Mouse (Mus musculus): ENCODE measurements at regions not wholly inside any gene's neighbourhood (a gene's known extent, or its start where the extent isn't known, plus 50 kb on each side); places are given as distances from the start of the nearest gene placed in this dataset.

DNA sequence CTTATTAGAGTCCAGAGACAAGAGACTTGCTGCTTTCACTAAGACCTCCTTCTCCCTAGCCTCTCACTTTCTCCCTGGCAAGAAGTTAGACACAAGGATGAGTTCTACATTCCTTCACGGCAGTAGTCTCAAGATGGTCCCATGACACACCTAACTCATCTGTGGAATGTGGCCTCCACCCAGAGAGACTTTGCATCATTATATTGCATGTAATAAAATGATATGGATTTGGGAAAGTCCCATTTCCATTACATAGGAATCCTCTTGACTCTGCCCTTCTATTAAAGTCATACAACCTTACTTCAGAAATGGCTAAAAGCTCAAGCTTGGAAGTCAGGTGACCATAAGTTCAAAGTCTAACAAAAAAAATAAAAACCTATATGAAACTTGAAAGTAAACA, 165.4 kb downstream of the Atp6ap1l start:
- no peak for DNase-seq (ENCODE audit: low spot score in 2 of 2)

GRCm38 (mm10) chr13:90738513-90738912, 166.6 kb downstream of the Atp6ap1l start:
- DNase-seq (ENCODE audit: low spot score in 2 of 2) = no peak

DNA sequence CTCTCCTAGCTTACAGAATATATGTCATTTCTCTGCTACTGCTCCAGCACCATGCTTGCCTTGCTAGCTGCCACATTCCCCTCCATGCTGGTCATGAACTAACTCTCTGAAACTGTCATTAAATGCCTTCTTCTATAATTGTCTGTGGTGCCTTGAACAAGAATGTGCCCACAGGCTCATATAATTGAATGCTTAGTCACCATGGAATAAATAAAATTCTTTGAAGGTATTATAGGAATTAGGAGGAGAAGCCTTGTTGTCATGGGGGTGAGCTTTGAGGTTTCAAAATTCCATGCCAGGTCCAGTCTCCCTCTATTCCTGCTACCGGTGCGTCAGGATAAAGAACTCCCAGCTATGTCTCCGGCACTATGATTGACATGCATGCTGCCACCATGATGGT, 171.9 kb downstream of the Atp6ap1l start:
- no peak for DNase-seq (ENCODE audit: low spot score in 2 of 2)

- DNase-seq (ENCODE audit: low spot score in 2 of 2) = no peak
Measured at GRCm38 (mm10) chr13:90729078-90729477, 176.1 kb downstream of the Atp6ap1l start.

DNA sequence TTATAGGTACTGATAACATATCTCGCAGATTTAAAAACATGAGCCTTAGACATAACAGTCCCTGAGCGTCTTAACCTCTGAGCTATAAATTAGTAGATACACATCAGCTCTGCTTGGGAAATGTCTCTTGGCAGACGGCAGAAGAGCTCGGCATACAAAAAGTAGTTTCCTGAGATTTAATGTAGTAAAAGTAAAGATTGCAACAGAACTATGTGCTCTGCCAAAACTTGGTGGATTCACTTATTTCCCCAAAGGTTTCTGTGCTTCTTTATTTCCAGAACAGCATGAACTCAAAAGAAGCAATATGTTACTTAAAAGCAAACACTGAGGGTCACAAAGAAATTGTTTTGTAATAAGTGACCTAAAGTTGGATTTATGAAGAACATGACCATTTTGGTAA, 177.3 kb downstream of the Atp6ap1l start:
- no peak for DNase-seq (ENCODE audit: low spot score in 2 of 2)

- no peak for DNase-seq (ENCODE audit: low spot score in 2 of 2)
Measured at GRCm38 (mm10) chr13:90725053-90725827, 179.9 kb downstream of the Atp6ap1l start.

GRCm38 (mm10) chr13:90724598-90724997, 180.6 kb downstream of the Atp6ap1l start:
- DNase-seq (ENCODE audit: low spot score in 2 of 2) = no peak

DNA sequence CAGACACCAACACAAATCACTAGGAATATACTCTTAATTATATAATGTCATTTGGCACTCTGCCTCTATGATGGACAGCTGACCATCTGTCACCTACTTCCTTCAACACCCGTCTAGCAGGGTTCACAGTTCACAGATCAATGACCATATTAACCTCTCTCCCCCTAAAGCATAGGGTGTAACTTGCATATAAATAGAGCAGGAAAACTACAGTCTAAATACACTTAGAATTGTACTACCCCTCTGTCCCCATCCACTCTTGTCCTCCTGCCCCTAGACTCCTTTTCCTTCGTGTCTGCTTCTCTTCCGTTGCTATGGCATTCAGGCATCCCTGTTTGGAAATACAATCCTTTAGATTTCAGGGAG, 181.6 kb downstream of the Atp6ap1l start:
- DNase-seq (ENCODE audit: low spot score in 2 of 2) = no peak

GRCm38 (mm10) chr13:90722599-90723532, 182.3 kb downstream of the Atp6ap1l start:
- DNase-seq (ENCODE audit: low spot score in 2 of 2) = no peak

DNA sequence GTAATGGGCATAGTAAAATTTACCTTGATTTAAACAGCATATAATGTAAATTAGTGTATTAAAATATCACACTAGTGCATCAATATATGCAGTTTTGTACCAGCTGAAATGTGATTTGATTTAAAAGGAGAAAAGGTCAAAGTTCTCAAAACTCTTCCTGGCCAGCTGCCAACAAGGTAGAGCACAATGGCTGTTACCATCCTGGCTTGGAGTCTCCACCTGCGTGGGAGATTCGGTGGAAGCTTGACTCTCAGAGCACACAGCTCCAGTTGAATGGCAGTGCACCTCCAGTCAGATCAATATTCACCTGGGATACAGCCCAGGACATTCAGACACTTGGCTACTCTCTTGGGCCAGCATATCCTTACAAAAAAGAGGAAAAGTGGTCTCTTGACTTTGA, 220.8 kb downstream of the Atp6ap1l start:
- no peak for DNase-seq (ENCODE audit: low spot score in 2 of 2)

DNA sequence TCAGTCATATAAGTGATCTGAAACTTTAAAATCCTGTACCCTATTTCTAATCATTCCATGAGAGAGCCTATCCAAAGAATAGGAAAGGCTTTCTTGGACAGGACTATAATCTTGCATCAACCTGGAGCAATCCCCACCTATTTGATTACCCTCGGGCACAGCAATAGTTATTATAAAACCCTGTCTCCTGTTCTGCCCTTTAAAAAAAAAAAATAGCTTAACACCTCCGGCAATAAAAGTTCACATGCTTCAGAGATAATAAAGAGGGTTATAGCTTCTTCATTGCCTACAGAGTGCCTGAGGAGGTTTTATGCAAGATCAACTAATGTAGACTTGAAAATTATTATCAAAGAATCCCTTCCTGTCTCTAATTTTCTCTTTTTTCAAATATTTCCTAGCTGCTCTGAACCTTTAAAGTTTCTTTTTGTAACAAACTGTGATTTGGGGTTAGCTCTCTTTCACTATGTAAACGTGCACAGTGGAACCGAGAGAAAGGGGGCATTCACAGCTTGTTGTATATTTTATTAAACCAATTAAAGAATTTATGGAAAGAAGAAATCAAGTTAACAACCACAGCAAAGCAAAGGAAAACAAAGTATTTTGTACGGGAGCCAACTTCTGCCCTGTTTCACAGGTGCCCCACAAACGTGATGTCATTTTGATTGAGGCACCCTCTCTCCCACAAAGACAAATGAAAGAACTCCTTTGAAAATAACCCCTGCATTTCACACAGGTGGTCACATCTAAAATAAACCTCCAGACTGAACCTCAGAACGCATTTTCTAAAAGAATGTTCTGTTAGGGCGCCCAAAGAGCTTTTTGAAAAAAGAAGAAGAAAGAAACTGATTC, 225.8 kb downstream of the Atp6ap1l start:
- no peak for DNase-seq (ENCODE audit: low spot score in 2 of 2)

DNA sequence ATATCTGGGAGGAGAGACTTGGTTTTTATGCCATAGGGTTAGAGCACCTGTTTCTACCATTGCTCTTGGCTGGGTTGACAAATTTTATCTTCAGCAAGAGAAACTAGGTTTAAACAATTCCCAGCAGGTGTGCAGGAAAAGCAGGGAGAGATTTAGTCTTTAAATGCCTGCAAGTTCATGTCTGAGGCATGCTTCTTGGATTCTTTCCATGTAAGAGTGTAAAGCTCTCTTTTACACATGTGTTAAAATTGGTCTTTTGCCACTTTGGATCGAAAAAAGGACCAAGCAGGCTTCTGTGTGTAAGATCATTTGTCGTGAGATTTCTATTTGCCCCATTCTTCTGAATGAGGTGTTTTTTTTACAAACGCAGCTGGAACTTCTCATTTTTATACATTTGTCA, 231.3 kb downstream of the Atp6ap1l start:
- no peak for DNase-seq (ENCODE audit: low spot score in 2 of 2)

- DNase-seq (ENCODE audit: low spot score in 2 of 2) = no peak
Measured at GRCm38 (mm10) chr13:90673079-90673478, 232.1 kb downstream of the Atp6ap1l start.

DNA sequence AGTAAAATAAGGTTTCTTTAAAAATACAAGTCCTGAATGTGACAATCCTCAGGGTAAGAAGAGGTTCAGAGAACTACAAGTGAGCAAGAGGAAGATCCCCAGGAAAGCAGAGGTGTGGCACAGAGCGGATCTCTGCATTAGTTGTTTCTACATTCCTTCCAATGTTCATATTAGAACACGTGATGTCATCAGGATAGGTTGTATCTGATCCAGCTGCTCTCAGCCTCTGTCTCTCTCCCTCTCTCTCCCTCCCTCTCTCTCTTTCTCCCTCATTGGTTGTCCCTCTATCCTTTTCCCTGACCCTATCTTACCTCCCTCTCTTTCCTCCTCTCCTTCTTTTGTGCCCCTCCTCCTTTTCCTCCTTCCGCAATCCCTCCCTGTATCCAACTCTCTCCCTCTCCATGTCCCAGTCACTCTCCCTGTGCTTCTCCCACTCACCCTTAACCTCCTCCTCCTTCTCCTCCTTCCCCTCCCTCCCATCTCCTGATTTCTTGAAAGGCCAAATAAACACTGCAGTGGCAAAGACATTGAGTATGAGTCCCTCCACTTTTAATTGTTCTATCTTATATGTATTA, 243.5 kb downstream of the Atp6ap1l start:
- no peak for DNase-seq (ENCODE audit: low spot score in 2 of 2)

DNA sequence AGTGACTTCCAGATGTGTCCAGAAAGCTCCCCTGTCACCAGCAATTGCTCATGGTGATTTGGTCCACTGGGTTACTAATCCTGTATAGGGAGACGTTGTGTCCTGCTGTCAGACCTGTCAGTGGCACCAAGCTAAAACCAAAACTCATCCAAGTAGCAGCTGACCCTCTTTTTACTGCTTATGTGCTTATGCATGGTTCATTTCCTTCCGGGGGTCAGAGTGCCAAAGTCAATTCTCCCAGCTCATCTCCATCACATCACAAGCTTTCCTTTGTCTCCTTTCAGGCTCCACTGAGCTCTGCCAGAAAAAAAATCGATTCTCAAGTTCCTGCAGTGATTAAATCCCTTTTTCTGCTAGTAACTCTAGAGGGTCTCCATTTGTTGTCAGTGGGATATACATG, 244.2 kb downstream of the Atp6ap1l start:
- no peak for DNase-seq (ENCODE audit: low spot score in 2 of 2)

DNA sequence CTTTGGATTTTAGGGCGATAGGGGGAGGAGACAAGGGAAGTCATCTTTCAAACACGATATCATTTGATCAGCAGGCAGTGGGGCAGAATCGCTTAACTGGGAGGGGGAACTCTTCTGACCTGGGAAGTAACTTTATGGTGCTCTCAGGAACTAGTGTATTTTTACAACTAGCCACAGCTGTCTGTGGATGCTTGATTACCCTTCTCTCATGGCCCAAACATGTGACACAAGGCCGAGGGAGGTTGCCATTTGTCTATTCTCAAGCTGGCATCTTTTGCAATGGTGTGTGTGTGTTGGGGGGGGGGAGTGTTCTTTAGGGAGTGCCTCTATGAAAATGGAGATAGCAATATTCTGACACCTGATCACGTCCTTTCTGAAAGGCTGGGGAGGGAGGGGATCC, 246.1 kb downstream of the Atp6ap1l start:
- no peak for DNase-seq (ENCODE audit: low spot score in 2 of 2)

DNA sequence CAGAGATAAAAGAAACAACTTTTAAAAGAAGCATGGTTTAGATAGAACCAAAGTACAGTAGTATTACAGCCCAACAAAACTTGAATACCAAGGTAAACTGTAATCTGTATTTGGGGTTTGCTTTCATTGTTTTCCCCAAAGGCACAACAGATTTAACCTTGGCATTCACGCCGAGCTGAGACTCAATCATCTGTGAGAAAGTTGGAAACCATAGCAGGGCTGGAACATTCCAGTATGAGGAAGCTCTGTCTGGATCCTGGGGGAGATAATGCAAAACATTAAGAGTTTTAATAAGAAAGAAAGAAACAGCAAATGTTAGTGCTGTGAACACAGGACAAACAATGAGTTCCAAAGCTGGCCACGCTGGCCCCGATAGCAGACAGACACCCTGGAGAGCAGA, 258.8 kb downstream of the Atp6ap1l start:
- DNase-seq (ENCODE audit: low spot score in 2 of 2) = no peak

DNA sequence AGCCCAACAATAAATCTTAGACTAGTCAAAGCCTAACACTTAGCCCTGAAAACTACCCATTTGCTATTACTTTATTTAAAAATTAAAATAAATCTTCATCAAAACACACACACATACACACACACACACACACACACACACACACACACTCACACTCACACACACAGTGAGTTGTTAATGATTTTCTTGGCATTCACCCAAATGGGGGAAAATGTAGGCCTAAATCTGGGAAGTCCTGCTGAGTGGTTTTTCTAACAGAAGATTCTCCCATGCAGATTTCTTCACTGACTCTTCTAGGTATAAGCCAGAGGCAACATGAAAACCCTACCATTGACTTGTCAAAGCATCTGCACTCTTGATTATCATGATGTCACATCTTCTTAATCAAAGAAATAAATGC, 260.9 kb downstream of the Atp6ap1l start:
- DNase-seq (ENCODE audit: low spot score in 2 of 2) = no peak

- no peak for DNase-seq (ENCODE audit: low spot score in 2 of 2)
Measured at GRCm38 (mm10) chr13:90643575-90644215, 261.5 kb downstream of the Atp6ap1l start.

GRCm38 (mm10) chr13:90643109-90643508, 262.0 kb downstream of the Atp6ap1l start:
- DNase-seq (ENCODE audit: low spot score in 2 of 2) = no peak

- DNase-seq (ENCODE audit: low spot score in 2 of 2) = no peak
Measured at GRCm38 (mm10) chr13:90642206-90642823, 262.8 kb downstream of the Atp6ap1l start.

All from urinary bladder, postnatal 4 days (tissue).